Mouse (Mus musculus): ENCODE results near the gene B4galt7.
"Not testable (repeated sequence)": the region's sequence is repeated elsewhere in the genome, so short reads cannot be mapped to it uniquely, and the experiment has no call there.

Gene B4galt7

DNA sequence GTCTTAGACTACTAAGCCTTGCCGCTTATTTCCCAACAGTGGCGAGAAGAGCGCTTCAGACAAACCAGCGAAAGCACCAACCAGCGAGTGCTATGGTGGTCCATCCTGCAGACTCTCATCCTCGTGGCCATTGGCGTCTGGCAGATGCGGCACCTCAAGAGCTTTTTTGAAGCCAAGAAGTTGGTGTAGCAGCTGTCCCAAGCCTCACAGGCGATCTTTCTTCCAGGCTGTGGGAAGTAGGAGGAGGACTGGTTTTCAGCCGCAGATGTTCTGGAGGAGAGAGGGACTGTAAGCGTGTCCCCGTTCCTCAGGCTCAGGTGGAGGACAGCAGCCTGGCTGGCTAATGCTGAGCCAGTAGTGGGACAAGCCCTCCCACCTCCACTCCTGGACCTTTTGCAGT lies 2.9 kb upstream of the B4galt7 start:
- no peak for DNase-seq (ENCODE audit: low spot score)

DNA sequence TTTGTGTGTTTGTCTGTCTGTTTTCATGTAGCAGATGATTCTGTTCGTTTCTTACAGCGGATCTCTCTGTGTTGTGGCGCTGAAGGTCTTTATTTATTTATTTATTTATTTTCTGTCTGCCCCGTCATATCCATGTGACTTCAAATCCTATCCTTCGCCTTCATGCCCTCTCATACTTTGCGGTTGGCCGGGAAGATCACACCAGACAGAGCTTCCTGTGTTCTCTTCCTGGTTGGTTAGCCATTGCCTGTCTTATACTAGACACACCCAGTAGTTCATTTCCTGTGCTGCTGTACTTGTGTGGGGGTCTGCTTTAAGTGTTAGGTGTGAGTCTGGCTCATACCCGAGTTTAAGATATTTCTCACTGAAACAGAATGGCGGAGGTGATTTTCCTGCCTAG lies 961 bp downstream of the B4galt7 start:
- no peak for DNase-seq (ENCODE audit: low spot score)

DNA sequence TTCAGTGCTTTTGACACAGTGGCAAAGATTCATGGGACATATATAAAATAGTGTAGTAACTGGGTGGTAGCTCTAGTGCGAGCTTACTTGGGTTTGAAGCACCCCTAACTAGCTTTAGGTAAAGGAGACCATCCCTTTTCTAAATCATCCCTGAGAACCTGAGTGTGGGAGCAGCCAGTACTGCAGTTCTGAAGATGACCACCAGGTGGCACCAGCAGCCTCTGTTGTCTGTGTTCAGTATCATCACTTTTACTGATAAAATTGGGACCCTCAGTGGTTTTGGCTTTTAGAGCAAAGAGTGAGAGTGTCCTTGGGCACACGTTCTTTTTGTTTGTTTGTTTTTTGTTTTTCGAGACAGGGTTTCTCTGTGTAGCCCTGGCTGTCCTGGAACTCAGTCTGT lies 1.9 kb downstream of the B4galt7 start:
- peak; percentile 69 for DNase-seq (ENCODE audit: low spot score)

DNA sequence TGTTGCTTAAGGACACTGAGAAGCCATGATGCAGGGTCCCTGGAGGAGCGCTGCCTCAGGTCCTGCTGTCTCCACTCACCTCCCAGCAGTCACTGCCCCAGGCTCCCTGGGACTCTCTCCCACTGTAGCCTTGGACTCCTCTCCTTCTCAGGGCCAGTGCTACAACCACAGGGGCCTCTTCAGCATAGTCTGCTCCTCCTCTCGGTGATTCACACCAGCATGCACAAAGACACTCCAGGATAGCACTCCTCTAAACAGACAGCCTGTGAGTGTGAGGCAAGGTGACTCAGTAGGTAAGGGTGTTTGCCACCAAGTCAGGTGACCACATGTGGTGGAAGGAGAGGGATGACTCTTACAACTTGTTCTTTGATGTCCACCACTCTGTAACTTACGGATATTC lies 4.9 kb downstream of the B4galt7 start:
- no peak for DNase-seq (ENCODE audit: low spot score)

DNA sequence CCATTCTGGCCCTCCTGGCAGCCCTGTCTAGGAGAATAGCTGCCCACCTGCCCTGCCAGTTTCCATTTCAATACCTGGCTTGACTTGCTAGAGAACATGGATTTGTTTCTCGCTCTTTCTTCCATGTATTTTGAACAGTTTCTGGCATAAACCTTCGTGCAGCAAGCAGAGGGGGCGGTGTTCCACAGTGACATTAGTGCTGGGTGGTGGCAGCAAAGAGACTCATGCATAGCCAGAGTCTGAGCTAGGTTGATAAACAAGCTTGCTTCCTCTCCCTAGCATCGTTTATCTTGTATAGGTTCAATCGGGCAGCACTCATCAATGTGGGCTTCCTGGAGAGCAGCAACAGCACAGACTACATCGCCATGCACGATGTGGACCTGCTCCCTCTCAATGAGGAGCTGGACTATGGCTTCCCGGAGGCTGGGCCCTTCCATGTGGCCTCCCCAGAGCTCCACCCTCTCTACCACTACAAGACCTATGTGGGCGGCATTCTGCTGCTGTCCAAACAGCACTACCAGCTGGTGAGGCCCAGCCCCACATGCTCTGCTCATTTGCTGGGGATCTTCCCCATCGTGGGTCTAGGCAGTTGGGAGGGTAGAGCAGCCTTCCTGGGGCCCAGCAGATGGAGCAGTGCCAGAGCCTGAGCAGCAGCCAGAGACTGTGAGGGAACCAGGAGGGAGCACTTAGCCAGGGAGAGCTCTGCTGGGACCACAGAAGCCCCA lies 7.4 kb downstream of the B4galt7 start:
- no peak for DNase-seq (ENCODE audit: low spot score)

DNA sequence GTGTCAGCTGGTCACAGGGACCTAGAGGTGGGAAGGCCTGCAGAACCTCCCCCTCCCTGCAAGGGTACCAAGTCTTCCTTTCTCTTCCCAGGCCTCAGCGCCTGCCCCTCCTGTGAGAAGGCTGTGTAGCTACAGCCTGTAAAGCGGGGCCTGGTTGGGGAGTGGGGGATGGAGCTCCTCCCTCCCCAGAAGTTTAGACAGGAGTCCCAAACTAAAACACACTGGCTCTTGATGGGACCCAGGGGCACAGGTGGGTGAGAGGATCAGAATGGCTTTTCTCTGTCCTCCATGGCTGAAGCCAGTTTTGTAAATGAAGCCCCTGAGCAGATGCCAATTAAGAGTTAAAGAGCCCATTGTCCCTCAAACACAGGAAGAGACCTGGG lies 7.9 kb downstream of the B4galt7 start:
- no peak for DNase-seq (ENCODE audit: low spot score)

DNA sequence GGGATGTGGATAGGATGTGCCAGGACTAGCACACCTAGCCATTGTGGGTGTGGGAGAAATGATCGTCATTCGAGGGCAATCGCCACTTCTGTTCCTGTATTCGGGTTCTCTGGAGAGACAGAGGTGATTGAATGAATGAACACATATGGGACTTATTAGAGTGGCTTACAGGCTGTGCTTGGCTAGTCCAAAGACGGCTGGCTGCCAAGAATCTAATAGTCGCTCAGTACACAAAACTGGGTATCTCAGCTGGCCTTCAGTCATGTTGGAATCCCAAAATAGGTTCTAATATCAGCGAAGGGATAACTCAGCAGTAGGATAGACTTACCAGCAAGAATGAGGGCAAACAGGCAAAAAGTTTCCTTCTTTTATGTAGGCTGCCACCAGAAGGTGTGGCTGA lies 12.3 kb downstream of the B4galt7 start:
- no peak for DNase-seq (ENCODE audit: low spot score)

DNA sequence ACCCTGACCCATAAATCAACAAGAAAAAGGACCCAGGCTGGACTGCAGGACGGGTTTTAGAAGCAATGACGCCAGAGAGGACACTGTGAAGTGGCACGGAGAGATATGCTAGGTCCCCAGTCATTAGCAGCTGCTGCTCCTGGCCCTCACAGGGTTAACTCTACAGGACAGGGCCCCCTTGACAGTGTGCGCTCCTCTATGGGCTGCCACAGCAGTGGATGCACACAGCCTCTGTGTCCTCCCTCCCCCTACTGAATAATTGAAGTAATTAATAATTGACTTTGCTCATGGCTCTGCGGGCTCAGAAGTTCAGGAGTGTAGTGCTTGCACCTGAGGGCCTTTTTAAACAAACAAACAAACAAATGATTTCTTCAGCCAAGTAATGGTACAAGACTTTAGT lies 13.8 kb downstream of the B4galt7 start:
- DNase-seq (ENCODE audit: low spot score), result no peak

DNA sequence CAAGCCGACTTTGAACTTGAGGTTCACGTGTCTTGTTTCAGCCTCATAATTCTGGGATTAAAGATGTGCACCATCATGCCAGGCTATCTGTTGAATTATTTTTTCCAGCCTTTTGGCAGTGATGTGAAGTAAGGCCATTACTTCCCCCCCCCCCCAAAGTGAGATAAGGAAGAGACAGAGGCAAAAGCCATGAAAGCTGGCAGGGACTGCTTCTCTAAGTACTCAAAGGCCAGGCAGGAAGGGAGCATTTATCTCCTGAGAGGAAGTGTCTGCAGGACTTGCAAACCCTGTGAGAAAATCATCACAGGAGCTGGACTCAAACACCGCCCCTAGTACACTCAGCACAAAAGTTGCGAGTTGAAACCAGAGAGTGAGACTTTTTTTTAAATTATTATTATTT lies 19.6 kb downstream of the B4galt7 start:
- DNase-seq (ENCODE audit: low spot score), result no peak

DNA sequence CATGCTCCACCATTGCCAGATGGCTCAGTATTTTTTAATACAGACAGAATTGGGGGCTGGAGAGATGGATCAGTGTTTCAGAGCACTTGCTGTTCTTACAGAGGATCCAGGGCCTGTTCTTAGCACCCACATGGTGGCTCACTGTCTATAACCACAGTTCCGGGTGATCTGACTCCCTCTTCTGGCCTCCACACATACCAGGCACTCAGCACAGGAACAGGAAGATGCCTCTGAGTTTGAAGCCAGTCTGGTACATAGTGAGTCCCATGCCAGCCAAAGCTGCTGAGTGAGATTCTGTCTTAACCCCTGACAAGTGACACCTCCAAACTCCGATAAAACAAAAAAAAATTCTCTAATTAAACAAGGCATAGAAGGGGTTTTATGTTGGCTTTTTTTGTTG lies 20.6 kb downstream of the B4galt7 start:
- DNase-seq (ENCODE audit: low spot score), result no peak

DNA sequence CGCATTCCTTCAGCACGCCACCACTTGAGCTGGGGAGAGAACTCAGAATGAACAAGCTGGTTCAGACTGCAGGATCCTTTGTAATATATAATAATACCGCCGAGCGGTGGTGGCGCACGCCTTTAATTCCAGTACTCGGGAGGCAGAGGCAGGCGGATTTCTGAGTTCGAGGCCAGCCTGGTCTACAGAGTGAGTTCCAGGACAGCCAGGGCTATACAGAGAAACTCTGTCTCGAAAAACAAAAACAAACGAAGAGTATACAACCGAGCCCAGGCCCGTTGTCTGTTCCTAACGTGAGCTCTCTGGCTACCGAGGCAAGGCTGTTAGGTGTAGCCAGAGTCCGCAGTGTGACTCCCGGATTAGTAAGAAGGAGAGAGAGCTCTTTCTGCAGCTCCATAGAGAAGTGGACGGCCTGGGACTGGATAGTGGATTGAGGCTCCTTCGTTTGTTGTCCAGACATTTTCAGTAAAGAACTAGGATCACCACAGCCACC lies 22.5 kb downstream of the B4galt7 start:
- DNase-seq (ENCODE audit: low spot score), result not testable (repeated sequence)

DNA sequence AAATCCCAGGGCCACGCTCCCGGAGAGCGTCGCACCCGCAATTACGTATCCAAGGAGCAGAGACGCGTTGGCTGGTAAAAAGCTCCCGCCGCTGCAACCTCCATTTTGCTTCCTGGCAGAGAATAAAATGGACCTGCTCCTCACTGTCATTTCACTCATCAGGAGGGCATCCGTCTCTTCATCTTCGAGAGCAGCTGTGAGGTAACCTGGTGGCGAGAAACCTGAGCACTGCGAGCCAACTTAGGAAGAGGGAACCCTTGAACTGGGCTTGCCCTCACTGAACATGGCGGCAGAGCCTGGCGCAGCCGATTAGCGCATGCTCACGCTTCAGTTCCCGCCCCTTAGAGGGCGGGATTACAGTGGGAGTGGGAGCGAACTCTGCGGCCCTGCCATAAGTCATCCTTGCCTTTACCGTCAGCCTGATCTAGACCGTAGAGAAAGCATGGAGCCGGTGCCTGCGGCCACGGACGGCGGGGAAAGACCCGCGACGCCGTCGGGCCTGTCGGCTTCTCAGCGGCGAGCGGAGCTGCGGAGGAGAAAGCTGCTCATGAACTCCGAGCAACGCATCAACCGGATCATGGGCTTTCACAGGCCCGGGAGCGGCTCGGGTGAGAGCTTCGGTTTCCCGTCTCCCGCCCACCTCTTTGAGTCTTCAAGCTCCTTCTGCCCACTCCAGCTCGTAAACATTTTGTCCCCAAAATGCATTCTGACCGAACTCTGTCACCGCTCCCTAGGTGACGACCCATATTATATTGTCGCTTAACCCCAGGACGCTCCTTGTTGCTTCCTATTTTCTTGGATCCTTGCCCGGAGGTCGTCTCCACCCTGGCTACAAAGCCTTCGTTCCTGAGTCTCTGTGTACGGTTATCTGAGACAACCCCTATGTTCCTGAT lies 23.2 kb downstream of the B4galt7 start, which contains the start of gene Caml:
Gene Caml (plus strand): TSS at position 357 of the 893 bp plus-strand sequence.
- peak; percentile 71 for DNase-seq (ENCODE audit: low spot score)

DNA sequence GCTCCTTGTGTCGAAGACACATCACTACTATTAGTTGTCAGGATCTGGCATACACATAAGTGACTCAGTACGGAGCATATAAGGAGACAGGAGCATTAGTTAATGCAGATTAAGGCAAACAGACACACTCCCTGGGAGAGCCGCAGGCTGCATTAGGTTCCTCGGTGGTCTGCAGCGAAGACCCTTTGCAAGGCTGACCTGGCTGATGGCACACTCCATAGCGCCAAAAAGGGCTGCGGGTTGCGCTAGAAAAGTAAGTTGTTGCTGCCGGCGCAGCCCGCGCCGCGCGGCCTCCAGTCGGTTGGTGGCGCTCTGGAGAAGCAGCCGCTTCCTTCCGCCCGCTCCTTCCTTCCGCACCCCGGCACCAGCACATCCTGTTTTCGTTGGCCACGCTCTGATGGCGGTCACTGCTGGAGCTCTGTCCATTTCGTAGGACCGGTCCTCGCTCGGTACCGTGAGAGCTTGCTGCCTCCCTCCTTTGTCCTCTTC lies 35.0 kb downstream of the B4galt7 start, which contains the start of gene Ddx46:
Gene Ddx46 (plus strand): TSS at position 389 of the 489 bp plus-strand sequence.
- peak; percentile 74 for DNase-seq (ENCODE audit: low spot score)

DNA sequence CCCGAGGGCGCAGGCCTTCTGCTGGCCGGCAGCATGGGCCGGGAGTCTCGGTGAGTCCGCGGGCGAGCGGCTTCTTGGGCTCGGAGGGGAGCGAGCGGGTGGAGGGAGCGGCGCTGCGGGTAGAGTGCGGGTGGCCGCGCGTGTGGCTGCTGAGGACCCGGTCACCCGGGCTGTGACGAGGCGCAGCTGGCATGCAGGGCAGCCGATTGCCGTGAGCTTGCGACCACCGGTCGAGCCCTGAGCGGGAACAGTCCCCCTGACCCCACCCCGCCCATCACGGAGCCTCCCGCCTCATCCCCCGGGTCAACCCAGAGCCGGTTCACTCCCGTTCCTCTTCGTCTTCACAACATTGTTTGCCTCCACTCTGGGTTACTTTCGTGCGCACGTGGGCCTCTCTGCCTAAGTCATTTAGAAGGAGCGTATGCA lies 35.5 kb downstream of the B4galt7 start:
- no peak for DNase-seq (ENCODE audit: low spot score)

DNA sequence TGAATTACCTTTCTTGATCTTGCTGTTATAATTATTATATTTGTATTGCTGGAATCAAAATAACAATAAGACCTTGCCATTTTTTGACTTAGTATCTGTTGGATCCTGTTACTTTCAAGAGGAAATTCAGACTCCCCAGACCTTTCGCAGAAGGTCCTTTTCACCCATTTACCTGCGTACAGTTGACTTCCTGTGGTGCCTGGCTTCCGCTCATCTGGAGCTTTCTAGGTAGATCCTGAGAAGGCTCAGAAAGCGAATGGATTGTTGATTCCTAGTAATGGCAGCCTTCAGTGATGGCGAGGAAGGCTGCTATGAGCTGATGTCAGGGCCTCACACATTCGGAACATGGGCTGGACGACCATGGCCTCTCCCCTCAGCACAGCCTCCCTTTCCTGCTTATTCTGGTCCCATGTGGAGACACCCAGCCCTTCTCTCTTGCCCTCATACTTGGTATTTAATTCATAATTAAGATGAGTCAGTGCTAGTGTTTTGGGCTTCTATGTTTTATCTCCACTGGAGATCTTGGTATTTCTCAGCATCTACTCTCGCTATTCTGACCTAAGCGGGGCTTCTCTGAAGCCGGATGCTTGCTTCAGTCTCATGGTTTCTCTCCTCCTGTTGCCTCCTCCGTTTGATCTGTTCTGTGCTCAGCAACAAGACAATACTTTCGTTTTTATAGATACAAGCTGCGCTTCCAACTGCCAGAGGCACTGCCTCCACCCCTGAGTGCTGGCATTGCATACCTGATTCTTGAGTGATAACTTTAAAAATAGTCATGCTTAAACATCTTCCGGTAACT lies 36.7 kb downstream of the B4galt7 start:
- DNase-seq (ENCODE audit: low spot score), result no peak

DNA sequence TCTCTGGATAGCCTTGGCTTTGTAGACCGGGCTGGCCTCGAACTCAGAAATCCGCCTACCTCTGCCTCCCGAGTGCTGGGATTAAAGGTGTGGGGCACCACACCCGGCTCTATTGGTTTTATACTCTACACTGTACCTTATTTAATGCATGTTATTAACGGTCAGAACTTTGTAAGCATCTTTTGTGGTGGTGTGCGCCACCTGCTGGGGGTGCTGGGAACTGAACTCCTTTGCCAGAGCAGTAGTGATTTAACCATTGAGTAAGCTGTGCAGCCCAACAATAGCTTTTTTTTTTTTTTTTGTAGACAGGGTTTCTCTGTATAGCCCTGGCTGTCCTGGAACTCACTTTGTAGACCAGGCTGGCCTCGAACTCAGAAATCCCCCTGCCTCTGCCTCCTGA lies 40.8 kb downstream of the B4galt7 start:
- peak; percentile 45 for DNase-seq (ENCODE audit: low spot score)

DNA sequence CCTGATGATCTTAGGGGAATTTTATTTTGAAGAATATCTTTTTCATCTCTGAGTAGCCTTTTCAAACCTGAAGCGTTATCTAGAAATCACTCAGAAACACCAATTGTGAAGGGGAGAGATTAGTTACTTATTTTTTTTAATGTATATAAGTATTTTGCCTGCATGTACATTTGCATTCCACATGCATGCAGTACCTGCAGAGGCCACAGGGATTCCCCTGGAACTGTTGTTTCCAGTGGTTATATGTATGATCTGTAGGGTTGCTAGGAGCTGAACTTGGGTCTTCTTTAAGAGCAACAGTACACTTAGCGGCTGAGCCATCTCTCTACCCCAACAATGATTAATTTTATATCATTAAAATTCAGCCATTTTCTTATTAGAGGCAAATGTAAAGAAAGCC lies 44.8 kb downstream of the B4galt7 start:
- DNase-seq (ENCODE audit: low spot score), result no peak

DNA sequence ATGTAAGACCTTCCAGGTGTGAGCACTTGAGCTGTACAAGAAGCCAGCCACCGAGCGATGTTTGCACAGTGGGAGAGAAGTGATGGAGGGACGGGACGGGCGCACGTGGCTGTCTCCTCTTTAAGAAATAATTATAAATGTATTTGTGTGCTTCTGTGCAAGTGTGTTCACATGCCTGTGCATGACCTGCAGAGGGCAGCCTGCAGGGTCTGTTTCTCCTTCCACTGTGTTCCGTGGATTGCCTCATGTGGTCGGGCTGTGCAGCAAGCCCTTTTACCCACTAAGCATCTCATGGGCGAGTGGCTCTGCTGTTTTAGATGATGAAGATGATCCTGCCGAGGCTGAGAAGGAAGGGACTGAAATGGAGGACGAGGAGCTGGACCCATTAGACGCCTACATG lies 50.4 kb downstream of the B4galt7 start:
- no peak for DNase-seq (ENCODE audit: low spot score)

DNA sequence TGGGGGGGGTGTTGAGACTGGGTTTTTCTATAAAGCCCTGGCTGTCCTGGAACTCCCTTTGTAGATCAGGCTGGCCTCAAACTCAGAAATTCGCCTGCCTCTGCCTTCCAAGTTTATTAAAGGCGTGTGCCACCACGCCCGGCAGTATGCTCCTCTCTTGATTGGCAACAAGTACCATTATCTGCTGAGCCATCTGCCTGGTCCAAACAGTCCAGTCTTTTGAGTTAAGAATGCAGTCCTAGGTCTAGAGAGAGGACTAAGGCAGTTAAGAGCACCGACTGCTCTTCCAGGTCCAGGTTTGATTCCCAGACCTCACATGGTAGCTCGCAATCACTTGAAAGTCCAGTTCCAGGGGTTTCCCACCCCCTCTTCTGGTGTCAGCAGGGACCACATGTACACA lies 51.3 kb downstream of the B4galt7 start:
- DNase-seq (ENCODE audit: low spot score), result no peak
